Mouse (Mus musculus): ENCODE measurements around the gene Shisa6.
A peak's percentile ranks its signal among the peaks of the same experiment; 100 is the strongest.
"Not testable (repeated sequence)": the region's sequence is repeated elsewhere in the genome, so short reads cannot be mapped to it uniquely, and the experiment has no call there.

Gene Shisa6

GRCm38 (mm10) chr11:66482501-66482900 is 43.3 kb downstream of the Shisa6 start:
- DNase-seq (ENCODE audit: low spot score in 2 of 2) = no peak

DNA sequence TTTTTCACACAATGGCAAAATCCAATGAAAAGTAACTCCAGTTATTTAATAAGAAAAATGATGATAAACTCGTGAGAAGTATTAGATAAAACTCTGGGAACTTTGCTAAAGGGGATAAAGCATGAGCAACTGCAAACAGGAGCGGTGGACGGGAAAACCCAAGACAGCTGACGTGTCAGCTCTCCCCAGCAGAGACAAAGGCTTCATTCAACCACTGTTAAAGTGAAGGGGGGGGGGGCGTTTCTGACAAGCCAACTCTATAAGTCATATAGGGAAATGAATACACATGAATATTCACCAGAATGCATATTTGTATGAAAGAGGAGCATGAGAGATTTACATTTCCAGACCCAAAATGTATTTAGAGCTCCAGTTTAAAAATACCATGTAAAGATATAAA is 83.1 kb downstream of the Shisa6 start:
- no peak for DNase-seq (ENCODE audit: low spot score in 2 of 2)

DNA sequence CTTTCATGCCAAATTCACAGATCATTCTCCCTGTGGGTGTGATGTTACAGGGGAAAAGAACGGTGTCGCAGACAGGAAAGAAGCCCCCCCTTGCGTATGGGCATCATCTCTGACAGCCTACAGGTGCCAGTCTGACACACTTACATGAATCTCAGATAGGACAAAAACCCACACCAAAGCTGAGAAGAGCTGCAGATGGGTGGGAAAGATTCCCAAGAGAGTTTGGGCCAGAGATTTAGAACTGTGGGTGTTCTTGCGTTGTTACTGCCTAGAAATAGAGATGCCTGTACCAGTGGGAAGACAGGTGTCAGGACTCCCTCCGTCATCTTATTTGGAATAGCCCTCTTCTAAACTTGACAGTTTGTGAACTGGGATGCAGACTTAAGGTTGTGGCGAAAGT is 99.6 kb downstream of the Shisa6 start:
- no peak for DNase-seq (ENCODE audit: low spot score in 2 of 2)

DNA sequence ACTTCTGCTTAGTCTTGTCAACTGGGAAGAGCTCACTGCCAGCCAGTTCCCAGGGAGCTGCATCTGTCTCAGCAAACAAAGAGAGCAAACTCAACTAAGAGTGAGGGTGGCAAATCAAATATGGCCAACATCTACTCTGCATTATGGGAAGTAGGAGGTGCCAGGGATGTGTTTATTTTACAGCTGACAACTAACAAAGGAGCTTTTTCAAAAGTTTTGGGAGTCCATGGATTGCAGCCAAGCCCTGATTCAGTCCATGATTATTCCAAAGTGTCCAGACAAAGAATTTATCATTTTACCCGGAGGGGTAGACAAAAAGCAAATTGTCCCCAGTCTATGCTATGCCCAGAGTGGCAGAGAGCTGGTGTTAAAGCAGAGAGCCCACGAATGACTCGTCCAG is 107.5 kb downstream of the Shisa6 start:
- DNase-seq (ENCODE audit: low spot score in 2 of 2) = no peak

DNA sequence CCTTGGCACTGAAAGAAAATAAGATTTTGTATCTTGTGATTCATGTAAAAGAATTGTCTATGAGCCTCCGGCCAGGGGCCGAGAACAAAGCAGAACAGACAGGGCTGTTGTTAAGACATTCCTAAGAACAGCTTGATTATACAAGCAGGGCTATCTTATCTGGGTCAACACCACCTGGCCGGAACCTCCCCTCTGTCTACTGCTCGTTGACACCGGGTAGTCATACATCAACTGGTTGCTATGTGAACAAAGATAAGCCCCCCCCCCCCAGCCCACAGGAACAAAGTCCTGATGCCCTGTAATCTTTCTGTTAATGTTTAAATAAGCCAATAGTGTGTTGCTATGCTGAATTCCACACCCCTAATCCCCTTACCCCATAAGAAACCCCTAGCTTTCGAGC is 117.0 kb downstream of the Shisa6 start:
- DNase-seq (ENCODE audit: low spot score in 2 of 2) = not testable (repeated sequence)

- DNase-seq (ENCODE audit: low spot score in 2 of 2) = no peak
Observed at GRCm38 (mm10) chr11:66400036-66400435, 125.7 kb downstream of the Shisa6 start.

GRCm38 (mm10) chr11:66387561-66387960 is 138.2 kb downstream of the Shisa6 start:
- DNase-seq (ENCODE audit: low spot score in 2 of 2) = no peak

DNA sequence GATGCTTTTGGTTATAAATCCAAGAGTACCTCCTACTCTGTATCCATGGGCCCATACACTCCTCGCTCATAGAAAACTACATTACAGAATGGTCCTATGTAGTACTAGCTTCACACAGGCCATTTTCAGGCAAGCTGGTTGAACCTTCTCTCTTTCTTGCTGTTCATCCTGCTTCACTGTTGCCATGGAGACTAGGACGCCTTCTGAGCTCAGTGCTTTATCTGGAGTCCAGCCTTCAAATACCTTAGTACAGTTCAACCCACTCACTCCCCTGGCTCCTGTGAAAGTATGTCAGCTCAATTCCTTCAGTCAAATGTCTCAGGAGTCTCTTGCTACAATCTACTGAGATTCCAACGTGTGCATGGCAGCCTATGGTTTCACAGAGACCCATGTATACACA is 154.0 kb downstream of the Shisa6 start:
- no peak for DNase-seq (ENCODE audit: low spot score in 2 of 2)

- DNase-seq (ENCODE audit: low spot score in 2 of 2) = no peak
Observed at GRCm38 (mm10) chr11:66369764-66370163, 156.0 kb downstream of the Shisa6 start.

GRCm38 (mm10) chr11:66366809-66367685 is 158.7 kb downstream of the Shisa6 start:
- no peak for DNase-seq (ENCODE audit: low spot score in 2 of 2)

- no peak for DNase-seq (ENCODE audit: low spot score in 2 of 2)
Observed at GRCm38 (mm10) chr11:66359811-66360210, 166.0 kb downstream of the Shisa6 start.

GRCm38 (mm10) chr11:66344822-66345221 is 180.9 kb downstream of the Shisa6 start:
- no peak for DNase-seq (ENCODE audit: low spot score in 2 of 2)

DNA sequence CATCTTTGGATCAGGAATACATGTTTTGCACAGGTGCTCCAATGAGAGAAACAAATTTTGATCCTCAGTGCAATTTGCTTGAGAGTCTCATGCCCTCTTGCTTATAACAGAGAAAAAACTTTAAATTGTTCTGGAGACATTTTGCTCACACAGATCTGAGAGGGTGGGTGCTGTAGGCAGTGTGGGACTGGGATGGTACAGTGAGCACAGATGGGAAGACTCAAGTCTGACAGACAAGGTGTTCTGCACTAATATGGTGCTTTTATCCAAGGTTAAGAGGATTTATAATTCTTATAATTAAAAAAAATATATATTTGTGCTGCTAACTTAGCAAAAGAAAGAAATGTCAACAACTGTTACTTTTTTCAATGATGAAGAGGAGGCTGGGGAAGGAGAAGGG is 189.5 kb downstream of the Shisa6 start:
- no peak for DNase-seq (ENCODE audit: low spot score in 2 of 2)

DNA sequence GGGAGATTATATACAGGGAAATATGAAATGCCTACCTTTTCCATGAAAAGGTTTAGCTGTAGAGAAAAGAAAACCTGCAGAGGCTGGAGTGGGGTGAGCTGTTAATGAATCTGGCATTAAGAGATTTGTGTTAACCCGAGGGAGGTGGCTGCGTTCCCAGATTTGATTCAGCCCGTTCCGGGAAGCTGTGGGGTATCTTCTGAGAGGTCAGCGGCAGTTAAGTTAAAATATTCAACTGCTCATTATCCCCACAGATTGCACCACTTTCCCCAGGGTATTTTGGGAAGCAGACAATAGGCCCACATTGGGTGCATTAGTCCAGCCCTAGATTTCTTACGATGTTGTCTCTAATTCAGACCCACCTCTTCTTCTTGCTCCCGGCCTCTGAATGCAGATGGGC is 213.0 kb downstream of the Shisa6 start:
- peak in 1 of 2 experiments; percentile 1 for DNase-seq (ENCODE audit: low spot score in 2 of 2)

- no peak for DNase-seq (ENCODE audit: low spot score in 2 of 2)
Observed at GRCm38 (mm10) chr11:66304396-66304795, 221.4 kb downstream of the Shisa6 start.

DNA sequence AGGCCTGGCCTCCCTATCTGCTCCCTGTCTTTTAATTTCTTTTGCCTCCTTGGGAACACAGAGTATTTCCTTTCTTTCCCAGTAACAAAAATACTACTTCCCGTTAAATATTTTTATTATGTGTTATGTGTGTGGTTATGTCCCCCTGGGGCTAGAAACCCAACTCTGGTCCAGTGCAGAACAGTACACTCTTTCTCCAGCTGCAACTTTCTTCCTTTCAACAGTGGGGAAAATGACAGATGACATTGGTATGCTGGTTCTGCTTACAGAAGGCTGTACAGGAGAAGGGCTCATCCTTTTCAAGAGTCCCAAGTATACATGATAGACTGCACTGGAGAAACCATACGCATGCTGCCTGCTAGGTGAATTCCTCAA is 251.1 kb downstream of the Shisa6 start:
- no peak for DNase-seq (ENCODE audit: low spot score in 2 of 2)

DNA sequence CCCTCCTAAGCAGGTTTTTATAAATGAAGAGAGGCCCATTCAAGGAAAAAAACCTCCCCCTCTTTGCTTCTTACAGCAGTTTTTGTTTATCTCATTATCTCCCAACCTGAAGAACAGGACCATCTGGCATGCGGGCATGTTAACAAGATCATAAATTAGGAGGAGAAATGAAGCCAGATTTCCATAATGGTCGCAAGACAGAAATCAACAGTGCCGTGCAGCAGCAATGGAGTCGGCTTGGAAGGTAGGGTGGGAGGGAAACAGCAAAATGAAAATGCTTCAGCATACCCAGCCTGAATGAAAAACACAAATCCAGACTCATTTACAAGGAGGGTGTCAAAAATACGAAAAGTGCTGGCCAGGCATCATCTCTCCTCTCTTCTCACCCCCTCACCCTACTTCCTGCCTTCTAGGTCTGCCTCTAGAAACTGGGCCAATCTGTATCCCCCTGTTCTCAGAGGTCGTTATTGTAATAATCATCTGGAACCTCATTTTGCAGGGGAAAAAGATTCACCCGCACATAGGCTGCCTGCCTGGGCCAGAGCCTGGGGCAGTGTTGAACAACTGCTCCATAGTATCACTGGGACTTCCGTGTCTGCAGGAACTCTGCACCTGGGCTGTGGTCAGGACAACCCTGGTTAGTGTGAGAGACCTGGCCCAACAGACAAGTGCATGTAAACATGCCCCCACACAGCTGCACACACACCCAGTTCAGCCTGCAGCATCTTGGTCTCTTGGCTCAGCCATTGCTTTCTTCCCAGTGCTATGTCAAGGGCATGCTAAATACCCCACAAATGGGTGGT is 251.7 kb downstream of the Shisa6 start:
- DNase-seq (ENCODE audit: low spot score in 2 of 2) = no peak

DNA sequence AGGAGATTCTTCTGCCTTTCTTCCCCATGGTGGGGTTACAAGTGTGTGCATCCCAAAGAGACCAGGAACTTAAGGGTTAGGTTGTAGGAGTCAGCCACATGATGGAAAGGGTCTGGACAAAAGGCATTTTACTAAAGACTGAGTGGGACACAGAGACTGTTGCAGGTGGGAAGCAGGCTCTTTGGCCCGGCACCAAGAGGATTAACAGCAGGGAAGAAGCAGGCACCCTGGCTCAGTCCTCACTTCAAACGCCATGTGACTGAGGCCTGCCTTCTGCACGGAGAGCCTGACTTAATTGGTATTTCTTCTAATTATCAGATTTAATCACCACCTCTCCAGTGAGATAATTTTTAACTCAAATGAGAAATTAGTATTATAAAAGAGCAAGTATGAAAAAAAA is 258.7 kb downstream of the Shisa6 start:
- no peak for DNase-seq (ENCODE audit: low spot score in 2 of 2)

DNA sequence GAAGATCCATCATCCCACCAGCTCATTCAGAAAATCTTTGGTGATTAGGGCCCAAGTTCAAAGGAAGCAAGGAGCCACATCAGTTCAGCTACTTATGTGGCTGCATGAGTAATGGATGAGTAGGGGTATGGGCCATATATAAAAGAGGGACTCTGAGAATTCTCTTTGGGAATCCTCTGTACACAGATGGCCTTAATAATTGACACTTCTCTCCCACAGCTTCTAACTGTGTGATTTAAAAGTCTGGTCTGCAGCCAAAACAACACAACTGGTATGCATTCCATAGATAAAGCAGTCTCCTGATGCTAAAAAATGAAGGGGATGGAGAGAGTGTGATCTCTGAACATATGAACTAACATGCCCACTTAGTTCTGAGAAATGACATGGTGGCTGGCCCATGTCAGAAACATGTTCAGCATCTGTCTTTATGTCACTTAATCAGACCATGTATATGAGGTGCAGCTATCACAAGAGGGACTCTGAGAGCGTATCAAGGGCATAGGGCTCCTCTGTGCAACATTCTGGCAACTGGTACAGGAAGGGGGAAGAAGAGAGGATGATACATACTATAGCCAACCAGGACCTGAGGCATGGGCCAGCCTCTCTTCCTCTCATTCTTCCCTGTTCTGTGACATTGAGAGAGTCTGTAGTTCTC is 260.3 kb downstream of the Shisa6 start:
- DNase-seq (ENCODE audit: low spot score in 2 of 2) = no peak

DNA sequence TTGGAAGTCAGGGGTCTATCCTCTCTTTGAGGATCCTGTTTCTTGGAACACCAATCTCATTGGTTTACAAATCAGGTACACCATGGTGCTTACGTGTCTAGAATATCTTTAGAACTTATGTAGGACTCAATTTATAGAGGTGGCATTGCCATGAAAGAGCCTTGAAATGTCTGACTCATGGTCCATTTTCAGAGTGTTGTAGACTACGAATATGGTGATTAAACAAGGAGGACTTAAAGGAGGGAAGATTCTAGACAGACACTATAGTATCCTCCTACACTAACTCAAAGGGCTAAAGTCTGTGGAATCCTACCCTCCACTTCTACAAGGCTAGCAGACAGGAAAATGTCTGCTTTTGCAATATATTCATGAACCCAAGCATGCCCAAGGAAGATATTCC is 265.6 kb downstream of the Shisa6 start:
- DNase-seq (ENCODE audit: low spot score in 2 of 2) = no peak

- DNase-seq (ENCODE audit: low spot score in 2 of 2) = no peak
Observed at GRCm38 (mm10) chr11:66258851-66259250, 266.9 kb downstream of the Shisa6 start.

GRCm38 (mm10) chr11:66247115-66247514 is 278.6 kb downstream of the Shisa6 start:
- no peak for DNase-seq (ENCODE audit: low spot score in 2 of 2)

All from spleen, postnatal 36 days (tissue).